Mouse (Mus musculus): ENCODE data around the gene Ap5z1. TPM values are rescaled to one million over a fixed set of nuclear protein-coding genes. Genes with fewer than 3 reads are reported as not detected.

Ap5z1 gene
- polyA plus RNA-seq, 1 experiment from 2014 or later = 14.3 TPM

DNA sequence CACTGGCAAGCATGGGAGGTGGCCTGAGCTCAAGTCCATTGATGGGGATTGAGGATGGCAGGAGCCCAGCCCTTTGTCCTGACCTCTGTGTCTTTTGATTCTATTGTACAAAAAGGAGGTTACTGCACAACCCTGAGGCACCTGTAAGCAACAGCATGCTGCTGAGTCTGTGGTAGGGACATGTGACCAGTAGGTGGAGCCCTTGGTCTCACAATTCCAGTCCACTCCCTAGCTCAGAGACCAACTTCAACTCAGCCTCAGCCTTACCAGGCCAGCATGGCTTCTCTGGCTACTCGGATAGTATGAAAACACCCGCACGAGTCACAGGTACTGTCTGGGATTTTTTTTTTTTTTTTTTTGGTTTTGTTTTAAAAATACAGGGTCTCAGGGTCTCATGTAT, 38.7 kb downstream of the Ap5z1 start:
- Histone ChIP-seq H3K4me2 (replicated peaks) (no peak overlapping the region), H3K4me1 (replicated peaks) (0 out of 2 replicates have a peak, but pooled peaks cover 6% of the 10 kb centered on the region), H3K9ac (replicated peaks) (0 out of 2 replicates have a peak overlapping the region, but pooled peaks have one; percentile 19), H3K36me3 (peaks cover 6% of the 10 kb centered on the region; the same call in 1 of the 2 replicates), H3K9me3 (no peaks in the 10 kb centered on the region), H3K27ac (no peak overlapping the region), H3K4me3 (replicated peaks) (no peak overlapping the region), H3K27me3 (no peaks in the 10 kb centered on the region)
- 0% methylated on average over 3 of the region's 3 CpGs for WGBS
- ATAC-seq = peak; percentile 89

DNA sequence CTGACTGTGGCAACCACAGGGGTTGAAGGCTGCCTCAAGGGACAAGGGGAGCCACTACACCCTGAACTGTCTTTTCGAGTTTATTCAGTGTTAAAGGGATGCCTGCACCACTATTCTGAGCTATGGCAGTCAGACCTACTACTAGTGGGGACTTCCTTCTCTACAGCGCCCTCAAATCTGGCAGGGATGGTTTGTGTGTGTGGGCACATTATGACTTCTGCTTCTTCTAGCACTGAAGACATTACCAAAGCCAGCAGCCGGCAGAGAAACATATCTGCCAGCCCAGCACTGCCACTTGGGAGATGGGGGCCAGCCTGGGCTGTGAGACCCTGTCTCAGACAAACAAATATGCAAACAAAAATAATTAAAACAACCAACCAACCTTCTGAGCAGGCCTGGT, 40.4 kb downstream of the Ap5z1 start:
- H3K9ac ChIP-seq (replicated peaks) = no peak overlapping the region
- no peak overlapping the region for H3K27ac ChIP-seq
- H3K9me3 ChIP-seq = no peaks in the 10 kb centered on the region
- no peak for ATAC-seq
- H3K4me2 ChIP-seq (replicated peaks) = no peak overlapping the region
- peaks cover 14% of the 10 kb centered on the region for H3K4me1 ChIP-seq (replicated peaks)
- WGBS = 82% methylated on average over 3 of the region's 3 CpGs
- no peaks in the 10 kb centered on the region for H3K27me3 ChIP-seq
- H3K36me3 ChIP-seq = peaks cover 6% of the 10 kb centered on the region; the same call in 1 of the 2 replicates
- no peak overlapping the region for H3K4me3 ChIP-seq (replicated peaks)

GRCm38 (mm10) chr5:142505695-142506423, 42.1 kb downstream of the Ap5z1 start:
- peaks cover 25% of the 10 kb centered on the region for H3K4me1 ChIP-seq (replicated peaks)
- H3K9me3 ChIP-seq = no peaks in the 10 kb centered on the region
- H3K36me3 ChIP-seq = peaks cover 6% of the 10 kb centered on the region; the same call in 1 of the 2 replicates
- no peak overlapping the region for H3K4me3 ChIP-seq (replicated peaks)
- H3K9ac ChIP-seq (replicated peaks) = no peak overlapping the region
- WGBS = 92% methylated on average over 3 of the region's 3 CpGs
- H3K27ac ChIP-seq = no peak overlapping the region
- no peaks in the 10 kb centered on the region for H3K27me3 ChIP-seq
- no peak overlapping the region for H3K4me2 ChIP-seq (replicated peaks)
- no peak for ATAC-seq

- H3K27ac ChIP-seq = peak overlapping the region; percentile 84
- H3K9ac ChIP-seq (replicated peaks) = peak overlapping the region; percentile 65
- ATAC-seq = peak; percentile 60
- peaks cover 6% of the 10 kb centered on the region; the same call in 1 of the 2 replicates for H3K36me3 ChIP-seq
- H3K9me3 ChIP-seq = no peaks in the 10 kb centered on the region
- peak overlapping the region; percentile 49 for H3K4me2 ChIP-seq (replicated peaks)
- 5% methylated on average over 15 of the region's 15 CpGs for WGBS
- H3K4me3 ChIP-seq (replicated peaks) = peak overlapping the region; percentile 25
- H3K4me1 ChIP-seq (replicated peaks) = peaks cover 21% of the 10 kb centered on the region
- no peaks in the 10 kb centered on the region for H3K27me3 ChIP-seq
Observed at GRCm38 (mm10) chr5:142509141-142510060, 45.7 kb downstream of the Ap5z1 start.

- H3K27ac ChIP-seq = peak overlapping the region; percentile 84
- H3K4me3 ChIP-seq (replicated peaks) = no peak overlapping the region
- H3K36me3 ChIP-seq = peaks cover 6% of the 10 kb centered on the region; the same call in 1 of the 2 replicates
- WGBS = 36% methylated on average over 7 of the region's 7 CpGs
- peak; percentile 25; the same call in 1 of the 2 replicates for ATAC-seq
- H3K9ac ChIP-seq (replicated peaks) = peak overlapping the region; percentile 65
- H3K9me3 ChIP-seq = no peaks in the 10 kb centered on the region
- H3K27me3 ChIP-seq = no peaks in the 10 kb centered on the region
- peaks cover 21% of the 10 kb centered on the region for H3K4me1 ChIP-seq (replicated peaks)
- no peak overlapping the region for H3K4me2 ChIP-seq (replicated peaks)
Observed at GRCm38 (mm10) chr5:142510061-142510414, 46.3 kb downstream of the Ap5z1 start.

DNA sequence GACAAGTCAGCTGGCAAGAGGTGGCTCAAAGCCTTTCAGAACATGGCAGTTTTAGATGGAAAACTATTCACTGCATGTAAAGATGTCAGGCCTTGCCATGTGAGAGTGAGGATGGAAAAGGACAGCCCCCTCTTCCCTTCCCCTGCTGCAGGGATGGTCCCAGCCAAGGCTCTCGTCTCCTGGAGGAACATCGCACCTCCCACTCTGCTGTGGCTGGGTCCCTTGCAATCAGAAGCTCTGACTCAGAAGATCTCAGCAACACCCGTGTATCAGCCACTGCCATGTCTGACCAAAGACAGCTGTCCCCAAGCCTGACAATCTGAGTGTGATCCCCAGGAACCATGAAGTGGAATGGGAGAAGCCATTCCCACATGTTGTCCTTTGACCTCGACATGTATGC, 48.4 kb downstream of the Ap5z1 start:
- Histone ChIP-seq H3K4me1 (replicated peaks) (peaks cover 21% of the 10 kb centered on the region), H3K4me2 (replicated peaks) (no peak overlapping the region), H3K4me3 (replicated peaks) (no peak overlapping the region), H3K36me3 (no peaks in the 10 kb centered on the region), H3K27me3 (no peaks in the 10 kb centered on the region), H3K9ac (replicated peaks) (no peak overlapping the region), H3K27ac (no peak overlapping the region), H3K9me3 (no peaks in the 10 kb centered on the region)
- 93% methylated on average over 4 of the region's 4 CpGs for WGBS
- no peak for ATAC-seq

DNA sequence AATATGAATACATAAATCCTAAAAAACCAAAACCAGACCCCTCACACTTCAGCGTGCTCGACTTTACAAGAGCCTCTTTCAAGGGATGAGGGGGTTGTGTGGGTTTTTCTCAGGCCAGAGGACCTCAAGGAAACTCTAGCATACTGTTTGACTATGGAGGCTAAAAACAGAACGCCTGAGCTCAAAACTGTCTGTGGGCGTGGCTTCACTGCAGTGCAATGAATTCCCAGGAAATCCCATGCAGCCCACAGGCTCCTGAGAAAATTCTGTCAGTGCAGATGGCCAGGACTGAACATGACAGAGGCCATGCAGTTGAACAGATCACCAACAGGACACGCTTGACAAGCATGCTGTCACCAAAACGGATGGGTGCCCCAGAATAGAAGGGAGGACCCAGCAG, 55.2 kb downstream of the Ap5z1 start:
- no peaks in the 10 kb centered on the region for H3K9me3 ChIP-seq
- ATAC-seq = no peak
- H3K36me3 ChIP-seq = no peaks in the 10 kb centered on the region
- no peak overlapping the region for H3K27ac ChIP-seq
- no peak overlapping the region for H3K4me3 ChIP-seq (replicated peaks)
- H3K4me2 ChIP-seq (replicated peaks) = no peak overlapping the region
- no peaks in the 10 kb centered on the region for H3K4me1 ChIP-seq (replicated peaks)
- H3K27me3 ChIP-seq = no peaks in the 10 kb centered on the region
- no peak overlapping the region for H3K9ac ChIP-seq (replicated peaks)
- 70% methylated on average over 6 of the region's 6 CpGs for WGBS

- Histone ChIP-seq H3K36me3 (no peaks in the 10 kb centered on the region), H3K27me3 (no peaks in the 10 kb centered on the region), H3K4me2 (replicated peaks) (no peak overlapping the region), H3K4me3 (replicated peaks) (no peak overlapping the region), H3K9me3 (no peaks in the 10 kb centered on the region), H3K27ac (no peak overlapping the region), H3K9ac (replicated peaks) (no peak overlapping the region), H3K4me1 (replicated peaks) (no peaks in the 10 kb centered on the region)
- no peak for ATAC-seq
- 84% methylated on average over 4 of the region's 4 CpGs for whole genome bisulfite sequencing
Observed at GRCm38 (mm10) chr5:142520360-142520759, 56.6 kb downstream of the Ap5z1 start.

GRCm38 (mm10) chr5:142521195-142521866, 57.6 kb downstream of the Ap5z1 start:
- Histone ChIP-seq H3K4me2 (replicated peaks) (no peak overlapping the region), H3K4me1 (replicated peaks) (no peaks in the 10 kb centered on the region), H3K4me3 (replicated peaks) (no peak overlapping the region), H3K27me3 (no peaks in the 10 kb centered on the region), H3K9me3 (no peaks in the 10 kb centered on the region), H3K27ac (no peak overlapping the region), H3K36me3 (no peaks in the 10 kb centered on the region), H3K9ac (replicated peaks) (no peak overlapping the region)
- ATAC-seq = no peak
- WGBS = 89% methylated on average over 11 of the region's 11 CpGs

GRCm38 (mm10) chr5:142524711-142525464, 61.1 kb downstream of the Ap5z1 start:
- no peak for ATAC-seq
- no peaks in the 10 kb centered on the region for H3K4me1 ChIP-seq (replicated peaks)
- peaks cover 13% of the 10 kb centered on the region; the same call in 1 of the 2 replicates for H3K27me3 ChIP-seq
- H3K9ac ChIP-seq (replicated peaks) = no peak overlapping the region
- H3K36me3 ChIP-seq = peaks cover 2% of the 10 kb centered on the region; the same call in 1 of the 2 replicates
- no peak overlapping the region for H3K27ac ChIP-seq
- no peaks in the 10 kb centered on the region for H3K9me3 ChIP-seq
- 71% methylated on average over 8 of the region's 8 CpGs for WGBS
- H3K4me3 ChIP-seq (replicated peaks) = no peak overlapping the region
- no peak overlapping the region for H3K4me2 ChIP-seq (replicated peaks)

Measured in midbrain, embryonic 13.5 days (tissue).